Mouse (Mus musculus): ENCODE measurements around the gene Iqcj. TPM values are rescaled to one million over a fixed set of nuclear protein-coding genes. Genes with fewer than 3 reads are reported as not detected.
"Not testable (repeated sequence)": the region's sequence is repeated elsewhere in the genome, so short reads cannot be mapped to it uniquely, and the experiment has no call there.

Iqcj gene
- total RNA-seq, 2 experiments from 2014 or later, result not detected

DNA sequence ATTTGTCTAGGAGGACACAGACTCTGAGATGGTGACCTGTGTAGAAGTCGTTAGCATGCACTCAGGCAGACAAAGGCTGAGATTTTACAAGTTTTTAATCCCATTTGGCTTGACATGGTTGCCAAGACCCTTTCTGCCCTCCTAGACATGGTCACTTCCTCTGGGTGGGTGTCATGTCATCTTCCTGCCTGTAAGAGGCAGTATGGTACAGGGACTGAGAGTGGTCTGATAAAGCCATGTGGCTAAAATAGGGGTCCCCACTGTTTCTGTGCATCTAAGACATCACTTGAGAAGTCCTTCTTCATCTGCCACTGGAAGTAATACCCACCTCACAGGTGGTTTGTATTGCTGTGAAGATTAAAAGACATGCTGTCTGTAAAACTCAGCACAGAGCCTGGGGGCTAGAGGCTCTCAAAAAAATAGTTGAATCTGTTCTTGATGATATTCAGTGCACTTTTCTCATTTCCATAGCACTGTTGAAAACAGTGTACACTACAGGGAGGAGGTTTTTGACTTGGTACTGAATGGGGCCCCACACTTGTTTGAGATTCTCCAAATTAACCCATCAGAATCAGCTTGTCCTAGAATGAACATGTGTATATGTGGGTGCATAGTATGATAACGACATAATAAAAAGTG, 167.3 kb downstream of the Iqcj start:
- no peak for DNase-seq (ENCODE audit: low spot score)
- intact Hi-C loops (cut with DNase I), result loop anchor here (5.0 to 10.0 kb wide), 3 partner anchors 438 to 656 kb away; no protein-coding TSS in a partner anchor

DNA sequence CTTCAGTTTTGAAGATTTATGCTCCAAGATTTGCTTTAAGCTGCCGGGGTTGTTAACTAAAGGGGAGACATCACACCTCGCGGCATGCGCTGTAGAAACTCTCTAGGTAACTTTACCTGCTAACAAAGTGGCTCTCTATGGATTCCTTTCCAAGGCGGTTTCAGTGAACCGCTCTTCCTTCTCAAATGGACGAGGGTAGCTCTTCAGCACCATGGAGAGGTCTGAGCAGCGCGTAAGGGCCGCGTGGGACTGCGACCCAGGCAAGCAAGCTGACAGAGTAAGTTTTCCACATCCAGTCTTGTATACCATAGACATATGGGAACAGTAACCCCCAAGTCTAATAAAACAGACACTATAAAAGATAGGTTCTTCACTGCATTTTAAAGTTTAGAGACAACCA, 172.7 kb downstream of the Iqcj start, which contains the start of gene Schip1:
Gene Schip1 (plus strand): TSS at position 72 of the 400 bp plus-strand sequence.
- intact Hi-C loops (cut with DNase I), result no loop called here
- no peak for DNase-seq (ENCODE audit: low spot score)

DNA sequence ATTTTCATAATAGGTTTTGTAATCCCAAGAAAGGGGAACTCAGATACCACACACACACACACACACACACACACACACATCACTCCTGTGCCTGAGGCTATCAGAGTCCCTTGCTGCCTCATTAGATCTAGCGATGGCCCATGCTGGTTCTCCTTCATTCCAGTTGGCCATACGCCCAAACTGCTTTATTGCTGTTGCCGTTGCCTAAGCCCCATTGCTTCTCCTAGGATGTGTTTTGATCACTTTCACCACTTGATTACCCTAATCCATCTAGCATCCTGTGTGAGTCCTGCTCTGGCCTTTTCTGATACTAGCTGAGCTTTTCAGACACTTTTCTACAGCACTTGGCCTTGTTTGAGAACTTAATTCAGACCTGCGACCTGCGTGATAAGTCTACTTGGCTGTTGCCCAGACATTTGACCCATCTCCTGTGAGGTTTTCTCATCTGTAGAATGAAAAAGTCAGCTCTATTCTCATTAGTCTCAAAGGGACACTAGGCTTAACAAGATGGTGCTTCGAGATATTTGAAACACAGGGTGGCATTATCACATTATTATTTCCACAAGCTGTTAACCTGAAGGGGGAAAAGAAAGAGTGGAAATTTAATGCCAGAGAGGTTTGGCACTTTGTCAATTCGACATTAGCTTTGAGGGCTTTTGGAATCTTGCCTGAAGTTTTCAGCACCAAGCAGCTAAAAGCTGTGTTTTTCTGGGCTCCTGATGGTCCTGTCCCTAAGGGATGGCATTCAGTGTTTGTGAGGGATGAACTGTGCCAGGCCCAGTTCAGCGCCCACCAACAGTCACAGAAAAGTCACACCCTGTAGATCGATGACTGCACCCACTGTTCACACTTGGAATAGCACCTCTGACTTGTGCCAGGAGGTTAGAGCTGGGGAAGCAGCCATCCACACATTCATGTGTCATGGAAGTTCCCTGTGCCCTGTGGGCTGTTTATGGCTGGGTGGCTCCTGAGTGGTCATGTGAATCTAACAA, 179.7 kb downstream of the Iqcj start:
- no peak for DNase-seq (ENCODE audit: low spot score)
- intact Hi-C loops (cut with DNase I), result no loop called here

DNA sequence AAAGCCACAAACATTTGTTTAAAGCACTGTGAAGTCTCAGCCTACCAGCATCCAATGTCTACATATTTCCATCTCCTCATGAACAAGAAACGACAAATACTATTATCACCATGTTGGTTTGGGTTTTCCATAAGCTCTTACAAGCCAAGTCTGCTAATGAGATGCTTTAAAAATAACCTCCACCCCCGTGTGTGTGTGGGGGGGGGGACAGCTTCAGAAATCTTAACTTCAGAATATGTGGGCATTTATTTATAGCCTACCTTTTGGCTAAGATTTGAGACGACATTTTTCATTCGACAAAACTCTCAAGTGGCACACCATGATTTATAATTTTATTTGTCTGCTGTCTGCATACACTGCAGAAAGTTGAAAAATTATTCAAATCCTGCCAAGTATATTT, 185.4 kb downstream of the Iqcj start:
- intact Hi-C loops (cut with DNase I), result no loop called here
- DNase-seq (ENCODE audit: low spot score), result no peak

DNA sequence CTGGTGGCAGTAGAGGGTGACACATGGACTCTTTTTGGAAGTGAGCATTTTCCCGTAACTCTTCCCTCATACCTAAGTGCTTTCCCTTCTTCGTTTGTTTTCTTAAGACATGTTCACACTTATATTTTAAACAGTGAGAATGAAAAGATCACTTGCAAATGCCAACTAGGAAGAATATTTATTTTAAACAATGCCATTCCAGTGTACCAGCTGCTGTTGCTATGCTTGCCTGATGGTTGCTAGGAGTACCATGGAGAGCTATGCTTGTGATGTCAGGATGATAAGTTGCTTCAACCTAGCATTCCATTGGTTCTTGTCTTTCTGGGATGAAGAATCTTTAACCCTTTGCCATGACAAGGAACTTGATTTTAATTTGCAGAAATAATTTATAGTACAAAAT, 193.0 kb downstream of the Iqcj start:
- intact Hi-C loops (cut with DNase I), result no loop called here

DNA sequence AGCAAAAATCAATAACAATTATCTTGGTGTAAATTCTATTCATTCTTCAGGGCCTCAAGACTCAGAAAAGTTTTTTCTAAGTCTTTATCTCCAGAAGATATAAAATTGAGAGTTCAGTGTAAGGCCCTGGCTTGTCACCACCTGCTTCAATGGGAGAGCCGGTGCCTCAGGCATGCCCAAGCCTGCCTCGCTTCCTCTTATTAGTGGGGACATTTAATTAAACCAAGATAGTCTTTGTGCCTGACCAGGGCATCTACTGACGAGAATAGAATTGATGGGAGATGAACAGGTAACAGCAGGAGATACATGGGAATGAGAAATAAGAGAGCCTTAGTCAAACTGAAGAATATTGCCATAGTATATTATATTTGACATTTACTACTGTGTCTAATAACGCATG, 200.1 kb downstream of the Iqcj start:
- intact Hi-C loops (cut with DNase I), result no loop called here
- no peak for DNase-seq (ENCODE audit: low spot score)

More for the DNA sequence above, 193.0 kb downstream of the Iqcj start:
- DNase-seq (ENCODE audit: low spot score), result no peak

DNA sequence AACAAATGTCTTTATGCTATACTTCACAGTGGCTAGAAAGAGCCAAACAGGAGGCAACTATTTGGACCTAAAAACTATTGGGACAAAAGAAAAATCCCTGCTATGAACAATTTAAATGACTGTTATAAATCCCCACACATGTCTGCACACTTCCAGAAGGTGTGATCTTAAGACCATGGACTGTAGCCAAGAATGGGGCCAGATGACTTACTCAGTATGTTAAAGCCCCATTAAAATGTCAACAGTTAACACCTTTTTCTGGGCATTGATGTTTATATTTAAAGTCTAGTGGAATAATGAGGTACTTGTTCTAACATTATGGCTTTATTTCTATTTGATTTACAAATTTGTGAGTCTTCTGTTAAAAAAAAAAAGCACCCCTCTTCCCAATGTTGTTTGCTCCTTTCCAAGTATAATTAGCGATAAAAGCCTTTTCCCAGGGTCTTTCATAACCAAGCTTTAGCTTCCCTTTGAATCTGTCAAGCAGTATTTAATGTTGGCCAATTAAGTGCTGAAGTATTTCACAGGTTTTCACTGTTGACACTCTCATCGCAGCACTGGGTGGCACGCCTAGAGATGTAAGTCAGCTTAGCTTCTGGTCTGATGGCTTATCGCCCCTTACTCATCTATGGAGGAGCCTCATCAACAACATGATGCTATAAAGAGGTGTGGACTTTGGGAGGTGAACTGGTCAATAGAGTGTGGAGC, 204.9 kb downstream of the Iqcj start:
- intact Hi-C loops (cut with DNase I), result no loop called here
- no peak for DNase-seq (ENCODE audit: low spot score)

DNA sequence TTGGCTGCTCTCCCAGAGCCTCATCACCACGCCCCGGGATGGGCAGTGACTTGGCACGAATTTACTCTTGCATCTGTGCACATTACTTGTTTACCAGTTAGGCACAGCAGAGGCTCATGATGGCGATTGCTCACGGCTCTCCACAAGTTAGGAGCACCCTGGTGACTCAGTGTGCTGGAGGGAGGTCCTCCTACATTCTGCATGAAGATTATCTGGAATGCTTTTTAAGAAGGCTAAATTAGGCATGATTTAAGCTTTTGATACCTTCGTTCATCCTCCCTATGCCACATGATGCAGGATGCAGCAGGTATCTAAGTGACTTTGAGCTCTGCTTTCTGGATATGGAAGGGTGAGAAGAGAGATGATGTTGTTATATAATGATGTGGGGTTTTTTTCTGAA, 207.5 kb downstream of the Iqcj start:
- intact Hi-C loops (cut with DNase I); DNase-seq (ENCODE audit: low spot score): not testable (repeated sequence)

DNA sequence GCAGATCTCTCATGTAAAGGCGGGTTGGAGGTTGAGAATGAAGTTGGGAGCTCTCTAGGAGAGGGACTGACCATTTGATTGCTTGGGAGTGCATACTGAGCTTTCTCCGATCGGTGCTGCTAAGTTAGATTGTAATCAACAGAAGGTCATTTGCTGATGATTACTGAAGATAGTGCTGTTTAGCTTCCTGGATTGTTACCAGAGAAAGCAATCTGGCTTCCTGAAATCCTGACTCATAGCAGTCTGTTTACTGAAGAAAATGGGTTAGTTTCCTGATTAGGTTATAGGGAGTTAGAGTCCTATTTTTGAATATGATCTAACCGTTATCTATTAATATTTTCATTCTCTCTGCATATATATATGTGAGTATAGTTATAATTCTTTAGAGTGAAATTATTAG, 209.3 kb downstream of the Iqcj start:
- DNase-seq (ENCODE audit: low spot score), result no peak
- intact Hi-C loops (cut with DNase I), result no loop called here

DNA sequence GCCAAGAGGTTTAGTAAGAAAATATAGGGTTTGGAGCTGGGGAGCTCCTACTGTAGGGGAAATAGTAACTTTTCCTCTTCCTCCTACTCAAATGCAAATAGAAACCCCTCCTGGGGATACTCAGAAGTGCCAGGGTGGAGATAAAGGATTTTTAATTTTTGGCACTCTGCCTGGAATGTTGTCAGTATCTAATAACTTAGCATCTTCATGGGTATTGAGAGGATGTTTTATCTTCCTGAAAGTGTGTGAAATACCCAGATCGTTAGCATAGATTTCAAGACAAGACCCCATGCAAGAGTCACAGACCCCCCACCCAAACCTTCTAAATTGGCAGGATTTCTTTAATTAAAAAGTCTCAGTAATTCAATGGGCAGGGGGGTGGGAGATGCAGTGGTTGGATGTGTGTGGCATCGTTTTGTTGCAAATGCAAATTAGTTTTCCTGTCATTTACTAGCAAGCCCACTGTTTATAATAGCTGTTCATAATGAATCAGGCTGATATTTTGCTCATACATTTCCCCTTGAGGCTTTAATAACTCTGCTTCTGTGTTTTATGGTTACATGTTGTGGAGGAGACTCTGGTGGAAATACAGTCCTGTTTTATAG, 213.2 kb downstream of the Iqcj start:
- intact Hi-C loops (cut with DNase I), result no loop called here

More for the DNA sequence above, 213.2 kb downstream of the Iqcj start:
- DNase-seq (ENCODE audit: low spot score), result no peak

Other genes starting within 250 kb of the Iqcj start
- gene Iqschfp, start within 50 bp of the Iqcj start, total RNA-seq (2021), result under 1 TPM in 1 of 2 experiments, not detected in 1; 0.28 TPM
- 100 to 1,000 TPM; 200 to 207 TPM for gene Schip1, start 172.6 kb downstream of the Iqcj start, total RNA-seq (2021)

Data from heart, postnatal 25 days (tissue).